Mouse (Mus musculus) monocyte, adult 2 months (primary cell): ENCODE results near the gene Ism2.
"Not testable (repeated sequence)": the region's sequence is repeated elsewhere in the genome, so short reads cannot be mapped to it uniquely, and the experiment has no call there.

Source experiments
- DNase-seq, 2 experiments: peaks; one replicate each; pipeline ENCODE4 v3.0.0; 2022; ENCODE audit warnings: low spot score in 2 of 2, low read depth in 1 of 2

Gene Ism2

GRCm38 (mm10) chr12:87299657-87300440, at the start of gene Ism2:
Ism2 (minus strand) TSS chr12:87299705.
- no peak for DNase-seq

GRCm38 (mm10) chr12:87348029-87348428, 48.5 kb upstream of the Ism2 start:
- no peak for DNase-seq

GRCm38 (mm10) chr12:87347511-87347910, 48.0 kb upstream of the Ism2 start:
- no peak for DNase-seq

GRCm38 (mm10) chr12:87343084-87343605, 43.6 kb upstream of the Ism2 start:
- no peak for DNase-seq

GRCm38 (mm10) chr12:87338082-87338481, 38.6 kb upstream of the Ism2 start:
- DNase-seq, result no peak

- no peak for DNase-seq
These were observed 35.4 kb upstream of the Ism2 start for GRCm38 (mm10) chr12:87334886-87335285.

GRCm38 (mm10) chr12:87333794-87334193, 34.3 kb upstream of the Ism2 start:
- DNase-seq, result no peak

GRCm38 (mm10) chr12:87332511-87332910, 33.0 kb upstream of the Ism2 start:
- no peak for DNase-seq

GRCm38 (mm10) chr12:87331908-87332307, 32.4 kb upstream of the Ism2 start:
- no peak for DNase-seq

- DNase-seq, result no peak
These were observed 31.6 kb upstream of the Ism2 start for GRCm38 (mm10) chr12:87331053-87331456.

GRCm38 (mm10) chr12:87330213-87330612, 30.7 kb upstream of the Ism2 start:
- no peak for DNase-seq

GRCm38 (mm10) chr12:87328025-87328424, 28.5 kb upstream of the Ism2 start:
- no peak for DNase-seq

GRCm38 (mm10) chr12:87327610-87328009, 28.1 kb upstream of the Ism2 start:
- DNase-seq, result no peak

- no peak for DNase-seq
These were observed 25.9 kb upstream of the Ism2 start for GRCm38 (mm10) chr12:87325452-87325851.

GRCm38 (mm10) chr12:87319229-87319628, 19.7 kb upstream of the Ism2 start:
- DNase-seq, result no peak

- DNase-seq, result no peak
These were observed 18.4 kb upstream of the Ism2 start for GRCm38 (mm10) chr12:87317951-87318350.

GRCm38 (mm10) chr12:87313098-87313497, 13.6 kb upstream of the Ism2 start:
- no peak for DNase-seq

- not testable (repeated sequence) for DNase-seq
These were observed 7.0 kb upstream of the Ism2 start for GRCm38 (mm10) chr12:87306584-87306844.

GRCm38 (mm10) chr12:87305767-87306583, 6.5 kb upstream of the Ism2 start:
- DNase-seq, result no peak

GRCm38 (mm10) chr12:87301189-87301588, 1.7 kb upstream of the Ism2 start:
- DNase-seq, result no peak

GRCm38 (mm10) chr12:87300441-87300690, 861 bp upstream of the Ism2 start:
- no peak for DNase-seq

- DNase-seq, result no peak
These were observed 358 bp downstream of the Ism2 start for GRCm38 (mm10) chr12:87299037-87299656.
